Mouse (Mus musculus): Measurements from ENCODE around the gene Fam83e.
A peak's percentile ranks its signal among the peaks of the same experiment; 100 is the strongest.

The Fam83e gene

DNA sequence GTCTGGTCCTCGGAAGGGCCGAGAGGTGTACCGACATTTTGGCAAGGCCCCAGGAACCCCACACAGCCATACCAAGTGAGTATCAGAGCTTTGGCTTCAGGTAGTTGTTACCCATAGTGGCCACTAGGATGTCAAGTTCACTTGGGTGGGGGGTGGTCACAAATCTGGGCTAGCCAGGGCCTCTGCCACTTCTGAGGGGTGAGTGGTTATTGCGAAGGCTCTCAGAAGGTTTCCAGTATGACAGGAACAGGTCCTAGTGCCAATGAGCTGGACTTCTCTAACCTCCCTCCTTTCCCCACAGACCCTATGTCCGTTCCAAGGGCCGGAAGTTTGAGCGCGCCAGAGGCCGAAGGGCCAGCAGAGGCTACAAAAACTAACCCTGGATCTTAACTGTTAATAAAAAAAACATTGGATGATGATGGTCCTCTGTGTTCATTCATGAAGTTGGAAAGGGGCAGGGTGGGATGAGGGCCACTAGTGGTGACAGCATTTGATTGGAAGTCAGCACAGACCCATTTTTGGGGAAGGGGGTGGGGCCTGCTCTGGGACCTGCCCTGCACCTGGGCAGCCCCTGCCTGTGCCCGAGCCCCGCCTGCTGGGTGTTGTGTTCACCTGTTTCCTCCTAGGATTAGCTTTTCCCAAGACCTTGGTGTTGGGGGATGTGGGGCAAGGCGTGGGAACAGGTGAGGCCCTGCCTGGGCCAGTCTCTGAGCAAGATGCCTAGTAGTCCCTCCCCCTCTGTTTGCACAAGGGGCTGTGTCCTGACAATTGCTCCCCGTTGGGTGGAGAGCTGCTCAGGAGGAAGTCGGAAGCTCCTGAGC lies at the start of gene Fam83e:
Gene Fam83e (plus strand): TSS at position 800 of the 821 bp plus-strand sequence.
- no peak for DNase-seq (ENCODE audit: low read depth, low spot score)

- DNase-seq (ENCODE audit: low read depth, low spot score), result no peak
Measured at GRCm38 (mm10) chr7:45677627-45678295, 43.3 kb upstream of the Fam83e start.

GRCm38 (mm10) chr7:45678513-45678912 lies 42.5 kb upstream of the Fam83e start:
- no peak for DNase-seq (ENCODE audit: low read depth, low spot score)

- no peak for DNase-seq (ENCODE audit: low read depth, low spot score)
Measured at GRCm38 (mm10) chr7:45679966-45680621, 40.9 kb upstream of the Fam83e start.

GRCm38 (mm10) chr7:45681046-45681736 lies 39.8 kb upstream of the Fam83e start:
- no peak for DNase-seq (ENCODE audit: low read depth, low spot score)

DNA sequence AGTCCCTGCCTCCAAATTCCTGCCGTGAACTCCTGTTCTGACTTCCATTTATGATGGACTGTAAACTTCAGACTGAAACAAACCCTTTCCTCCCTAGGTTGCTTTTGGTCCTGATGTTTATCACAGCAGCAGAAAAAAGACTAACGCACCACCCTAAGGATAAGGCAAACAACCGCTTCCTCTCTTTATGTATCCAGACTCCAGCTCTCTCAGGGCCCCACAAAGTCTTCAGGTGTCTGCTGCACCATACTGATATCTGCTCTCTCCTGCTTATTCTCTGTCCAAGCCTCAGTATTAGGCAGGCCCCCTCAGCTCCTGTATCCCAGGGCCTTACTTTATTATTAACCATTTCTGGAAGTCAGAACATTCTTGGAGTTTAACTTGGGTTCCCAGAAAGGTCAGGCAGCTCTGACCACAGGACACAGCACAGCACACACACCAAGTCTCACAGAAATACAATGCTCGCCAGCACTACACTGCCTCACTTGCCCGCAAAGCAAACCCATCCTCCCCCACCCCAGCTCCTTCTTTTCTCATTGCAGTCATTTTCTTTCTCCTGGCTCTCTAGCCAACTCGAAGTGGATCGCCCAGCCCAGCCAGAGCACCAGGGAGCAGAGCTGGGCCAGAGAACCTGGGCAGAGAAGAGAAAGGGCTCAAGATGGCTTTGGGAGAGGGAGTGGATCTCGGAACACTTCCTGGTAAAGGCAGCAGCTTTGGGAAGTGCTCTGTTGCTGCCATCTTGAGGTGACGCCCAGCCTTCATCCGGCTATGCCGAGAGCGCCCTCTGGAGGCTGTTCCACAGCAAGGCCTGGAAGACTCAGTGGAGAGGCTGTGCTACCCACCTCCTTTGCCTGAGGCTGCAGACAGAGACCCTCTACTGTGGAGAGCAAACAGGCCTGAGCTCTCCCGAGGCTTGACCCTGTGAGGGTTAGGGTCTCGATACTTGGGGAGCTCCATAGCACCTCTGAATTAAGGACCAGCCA lies 38.6 kb upstream of the Fam83e start:
- DNase-seq (ENCODE audit: low read depth, low spot score), result peak; percentile 63

DNA sequence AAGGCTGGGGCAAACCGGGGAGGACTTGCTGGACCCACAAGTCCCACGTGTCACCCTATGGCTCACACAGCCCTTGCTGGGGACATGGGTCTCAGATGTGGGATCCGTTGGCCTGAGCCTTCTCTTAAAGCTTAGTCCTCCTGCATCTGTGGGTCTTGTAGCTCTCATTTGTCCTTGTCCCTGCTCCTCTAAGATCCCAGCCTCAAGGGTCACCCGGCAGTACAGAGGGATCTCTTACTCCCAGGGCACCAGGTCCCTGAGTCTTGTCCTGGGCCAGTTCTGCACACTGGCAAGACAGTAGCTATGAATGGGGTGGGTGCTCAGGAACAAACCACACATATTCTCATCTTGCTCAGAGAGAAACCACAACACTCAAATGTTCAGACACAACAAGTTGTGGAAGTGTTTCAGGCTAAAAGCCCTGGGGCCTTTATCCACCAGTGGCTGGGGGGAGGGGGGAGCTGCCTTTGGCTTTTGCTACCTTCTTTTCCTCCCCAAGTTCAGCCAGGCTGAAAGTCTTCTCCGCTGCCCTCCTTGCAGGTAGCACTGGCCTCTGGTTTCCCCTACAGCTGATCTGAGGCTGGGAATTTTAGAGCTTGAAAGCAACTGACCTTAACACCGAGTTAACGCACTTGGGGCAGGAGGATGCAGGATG lies 37.5 kb upstream of the Fam83e start, which contains the start of gene Ntn5:
Gene Ntn5 (plus strand): TSS at position 627 of the 655 bp plus-strand sequence.
- no peak for DNase-seq (ENCODE audit: low read depth, low spot score)

DNA sequence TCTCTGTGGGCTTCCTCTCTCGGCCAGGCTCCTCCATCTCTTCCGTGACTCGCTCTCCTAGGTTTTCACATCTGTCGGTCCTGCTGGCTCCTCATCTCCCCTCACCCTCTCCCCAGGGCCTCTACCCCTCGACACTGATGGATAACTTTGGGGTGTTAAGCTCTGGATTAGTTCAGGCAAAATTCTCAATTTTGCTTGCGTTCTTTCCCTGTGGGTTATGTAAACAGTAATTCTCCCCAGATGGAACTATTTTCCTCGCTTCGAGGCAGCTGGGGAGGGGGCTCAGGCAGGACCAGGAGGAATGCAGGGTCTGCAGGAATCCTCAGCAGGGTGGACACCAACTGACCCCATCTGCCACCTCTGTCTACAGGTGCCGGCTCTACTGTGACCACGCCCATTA lies 35.2 kb upstream of the Fam83e start:
- no peak for DNase-seq (ENCODE audit: low read depth, low spot score)

GRCm38 (mm10) chr7:45686841-45687240 lies 34.2 kb upstream of the Fam83e start:
- no peak for DNase-seq (ENCODE audit: low read depth, low spot score)

DNA sequence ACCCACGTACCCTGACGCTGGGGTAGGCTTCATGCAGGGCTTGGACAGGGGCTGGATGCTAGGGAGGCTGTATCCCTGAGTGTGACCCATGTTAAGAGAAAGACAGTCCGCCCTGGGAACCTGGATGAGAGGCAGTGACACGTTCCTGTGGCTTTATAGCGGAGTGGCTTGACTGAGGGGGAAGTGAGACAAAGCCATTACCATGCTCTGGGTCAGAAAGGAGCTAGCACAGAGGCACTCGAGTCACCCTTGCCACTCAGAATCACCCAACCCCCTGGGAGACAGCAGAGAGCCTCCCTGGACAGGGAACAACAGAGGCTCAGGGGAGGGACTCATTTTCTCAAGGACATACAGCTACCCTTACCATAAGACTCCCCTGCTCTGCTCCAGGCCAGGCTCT lies 31.9 kb upstream of the Fam83e start:
- DNase-seq (ENCODE audit: low read depth, low spot score), result no peak

DNA sequence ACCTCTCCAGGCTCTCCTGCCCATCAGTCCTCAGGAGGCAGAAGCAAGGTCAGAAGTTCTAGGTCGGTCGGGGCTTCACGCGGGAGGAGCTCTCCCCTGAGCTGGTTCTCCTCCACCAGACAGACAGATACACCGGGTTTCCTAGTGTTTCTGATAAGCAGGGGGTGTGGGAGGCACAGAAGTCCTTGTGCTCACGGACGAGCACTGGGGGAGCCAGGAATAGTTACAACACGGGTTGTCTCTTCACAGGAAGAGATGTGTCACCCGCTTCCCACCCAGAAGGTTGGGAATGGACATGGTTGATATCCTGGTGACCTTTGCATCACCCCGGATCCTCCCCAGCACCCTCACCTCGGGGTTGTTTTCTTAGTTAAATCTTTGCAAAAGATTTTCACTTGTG lies 31.2 kb upstream of the Fam83e start:
- no peak for DNase-seq (ENCODE audit: low read depth, low spot score)

DNA sequence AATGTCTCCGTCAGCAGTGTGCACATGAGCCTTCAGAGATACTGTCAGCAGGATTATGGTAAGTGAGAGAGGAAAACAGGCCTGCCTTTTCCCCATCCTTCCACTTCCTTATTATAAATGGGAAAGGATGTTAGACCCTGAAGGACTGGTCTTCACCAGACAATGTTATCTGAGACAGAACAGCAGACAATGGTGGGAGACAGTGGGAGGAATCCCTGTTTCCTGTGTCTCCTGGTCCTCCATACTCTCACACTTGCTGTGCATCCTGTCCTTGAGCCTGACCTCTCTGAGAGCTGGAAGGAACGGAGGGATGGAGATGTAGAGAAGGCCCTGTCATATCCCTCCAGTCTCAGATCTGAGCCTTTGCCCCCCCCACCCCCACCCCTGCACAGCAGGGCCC lies 28.6 kb upstream of the Fam83e start:
- no peak for DNase-seq (ENCODE audit: low read depth, low spot score)

DNA sequence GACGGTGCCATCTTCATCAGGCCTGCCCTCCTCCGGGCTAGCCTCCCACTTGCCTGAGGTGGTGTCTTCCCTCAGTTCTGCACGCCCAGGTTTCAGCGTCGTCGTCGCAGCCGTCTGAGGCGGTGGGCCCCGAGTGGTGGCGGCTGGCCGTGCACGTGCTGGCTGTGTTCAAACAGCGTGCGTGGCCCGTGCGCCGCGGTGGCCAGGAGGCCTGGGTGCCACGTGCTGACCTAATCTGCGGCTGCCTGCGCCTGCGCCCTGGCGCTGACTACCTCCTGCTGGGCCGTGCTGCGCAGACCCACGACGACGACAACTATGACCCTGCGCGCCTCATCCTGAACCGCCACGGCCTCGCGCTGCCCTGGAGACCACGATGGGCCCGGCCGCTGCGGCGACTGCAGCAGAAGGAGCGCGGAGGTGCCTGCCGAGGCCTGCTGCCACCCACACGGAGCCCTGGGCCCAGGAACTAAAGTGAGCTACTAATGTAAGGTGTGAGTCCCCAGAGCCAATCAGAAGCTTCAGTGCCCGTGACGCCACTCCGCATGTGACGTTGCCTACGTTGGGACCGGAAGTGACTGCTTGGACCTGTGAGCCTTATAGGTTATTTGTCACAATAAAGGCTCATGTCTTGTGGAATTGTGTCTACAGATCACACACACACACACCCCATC lies 27.0 kb upstream of the Fam83e start, which contains the start of gene Sec1:
Gene Sec1 (minus strand): TSS at position 482 of the 671 bp plus-strand sequence.
- DNase-seq (ENCODE audit: low read depth, low spot score), result no peak

DNA sequence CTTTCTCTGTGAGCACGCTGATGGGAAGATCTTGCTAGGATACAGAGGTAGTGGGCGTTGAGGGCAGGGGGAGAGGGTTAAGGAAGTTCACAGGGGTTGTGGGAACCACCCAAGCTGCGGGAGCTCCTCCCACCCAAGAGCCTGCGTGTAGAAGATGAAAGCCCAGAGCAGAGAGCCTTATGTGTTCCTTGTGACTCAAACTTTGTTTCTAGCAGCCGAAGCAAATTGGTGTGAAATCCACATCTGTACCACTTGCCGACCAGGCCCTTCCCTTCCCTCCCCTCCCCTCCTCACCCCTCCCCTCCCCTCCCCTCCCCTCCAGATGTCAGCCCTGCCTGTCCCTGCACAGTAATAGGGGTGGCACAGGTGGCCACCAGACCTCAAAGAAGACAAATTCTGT lies 25.9 kb upstream of the Fam83e start:
- no peak for DNase-seq (ENCODE audit: low read depth, low spot score)

DNA sequence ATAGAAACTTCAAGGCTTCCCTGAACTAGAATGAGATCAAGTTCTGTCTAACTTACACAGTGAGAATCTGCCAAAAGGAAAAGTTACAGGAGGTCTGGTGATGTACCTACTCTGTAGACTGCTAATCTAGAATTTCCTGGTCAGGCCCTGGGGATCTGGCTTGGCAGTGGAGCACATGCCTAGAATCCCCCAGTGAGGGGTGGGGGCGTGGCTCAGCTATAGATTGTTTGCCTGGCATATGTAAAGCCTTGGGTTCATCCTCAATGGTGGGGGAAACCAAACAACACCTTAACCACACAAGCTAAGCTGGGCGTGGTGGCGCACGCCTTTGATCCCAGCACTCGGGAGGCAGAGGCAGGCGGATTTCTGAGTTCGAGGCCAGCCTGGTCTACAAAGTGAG lies 23.1 kb upstream of the Fam83e start:
- DNase-seq (ENCODE audit: low read depth, low spot score), result no peak

DNA sequence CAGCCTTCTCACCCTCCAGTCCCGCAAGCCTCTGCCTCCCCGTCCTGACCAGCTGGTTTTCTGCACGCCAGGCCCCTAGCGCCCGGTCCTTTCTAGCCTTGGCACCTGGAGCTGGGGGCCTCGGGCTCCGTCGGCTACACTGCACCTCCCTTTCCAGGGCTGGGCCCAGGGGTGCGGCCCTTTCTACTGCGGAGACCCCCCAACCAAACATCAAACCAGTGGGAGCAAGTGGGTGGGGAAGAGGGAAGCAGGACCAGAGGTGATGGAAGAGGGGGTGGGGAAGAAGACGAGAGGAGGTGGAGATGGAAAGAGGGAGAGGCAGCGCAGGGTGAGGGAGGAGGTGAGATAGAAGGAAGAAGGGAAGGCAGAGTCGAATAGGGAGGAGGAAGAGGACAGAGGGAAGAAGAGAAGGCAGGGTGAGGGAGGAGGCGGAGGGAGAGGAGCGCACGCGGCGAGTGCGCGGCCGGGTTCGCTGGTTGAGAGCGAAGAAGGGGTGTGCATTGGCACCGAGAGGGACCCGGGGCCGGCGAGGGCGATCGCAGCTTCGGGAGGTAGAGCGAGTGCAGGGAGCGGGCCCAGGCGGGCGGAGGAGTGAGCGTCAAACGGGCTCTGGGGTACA lies 21.4 kb upstream of the Fam83e start, which contains the start of gene Car11:
Gene Car11 (plus strand): TSS at position 321 of the 619 bp plus-strand sequence.
- DNase-seq (ENCODE audit: low read depth, low spot score), result no peak

DNA sequence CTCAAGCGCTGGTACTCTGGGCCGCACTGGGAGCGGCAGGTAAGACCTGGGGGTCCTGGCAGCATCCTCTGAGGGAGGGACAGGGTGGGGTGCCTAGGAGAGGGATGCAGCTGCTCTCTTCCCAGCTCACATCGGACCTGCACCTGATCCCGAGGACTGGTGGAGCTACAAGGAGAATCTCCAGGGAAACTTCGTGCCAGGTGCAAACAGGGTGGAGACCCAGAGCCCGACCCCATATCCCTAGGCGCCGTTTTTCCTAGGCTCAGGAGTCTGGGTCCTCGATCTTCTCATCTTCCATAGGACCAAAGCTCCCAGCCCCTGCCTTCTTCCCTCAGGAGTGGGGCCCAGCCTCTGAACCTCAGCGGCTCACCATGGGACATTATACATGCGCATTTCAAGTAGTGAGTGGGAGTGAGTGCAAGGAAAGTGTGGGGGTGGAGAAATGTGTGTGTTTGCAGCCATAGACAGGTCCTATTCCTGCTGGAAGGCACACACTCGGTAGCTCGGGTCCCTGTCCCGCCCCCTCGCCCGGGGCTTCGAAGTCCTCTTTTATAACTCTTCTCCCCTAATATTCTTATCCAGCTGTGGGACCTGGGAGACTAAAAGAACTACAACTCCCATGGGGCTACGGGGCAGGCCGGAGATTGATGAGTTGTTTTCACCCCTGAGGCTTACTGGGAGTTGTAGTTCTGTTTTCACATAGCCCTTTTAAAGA lies 20.6 kb upstream of the Fam83e start:
- peak; percentile 67 for DNase-seq (ENCODE audit: low read depth, low spot score)

DNA sequence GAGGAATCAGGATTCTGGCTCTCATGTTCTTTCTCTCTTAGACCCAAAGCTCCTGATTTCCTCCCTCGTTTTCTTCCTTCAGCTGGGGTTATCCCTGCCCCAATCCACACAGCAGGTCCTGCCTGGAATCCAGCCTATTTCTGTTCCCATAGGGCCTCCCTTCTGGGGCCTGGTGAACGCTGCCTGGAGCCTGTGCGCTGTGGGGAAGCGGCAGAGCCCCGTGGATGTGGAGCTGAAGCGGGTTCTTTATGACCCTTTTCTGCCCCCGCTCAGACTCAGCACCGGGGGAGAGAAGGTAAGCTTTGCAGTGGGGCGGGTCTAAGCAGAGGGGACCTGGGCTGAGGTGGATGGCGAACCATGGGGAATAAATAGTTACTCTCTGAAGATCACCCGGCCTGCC lies 19.9 kb upstream of the Fam83e start:
- no peak for DNase-seq (ENCODE audit: low read depth, low spot score)
